Mouse (Mus musculus) spleen, adult 18-20 months (tissue): Measurements from ENCODE around the gene Zfr2.
A peak's percentile ranks its signal among the peaks of the same experiment; 100 is the strongest.

Experiments used
- DNase-seq, 2 experiments: peaks; one replicate each; pipeline ENCODE4 v3.0.0; 2022; ENCODE audit warnings: mixed read lengths in 2 of 2

Zfr2 gene

GRCm38 (mm10) chr10:81232580-81233225, at the start of gene Zfr2:
TSS of gene Zfr2 (plus strand) at chr10:81233155.
- peak; percentile 88 to 94 for DNase-seq

GRCm38 (mm10) chr10:81183805-81184204, 49.1 kb upstream of the Zfr2 start, which contains the start of gene 4930442H23Rik:
TSS of gene 4930442H23Rik (minus strand) at chr10:81183849.
- DNase-seq: no peak

GRCm38 (mm10) chr10:81184765-81185164, 48.2 kb upstream of the Zfr2 start:
- no peak for DNase-seq

DNA sequence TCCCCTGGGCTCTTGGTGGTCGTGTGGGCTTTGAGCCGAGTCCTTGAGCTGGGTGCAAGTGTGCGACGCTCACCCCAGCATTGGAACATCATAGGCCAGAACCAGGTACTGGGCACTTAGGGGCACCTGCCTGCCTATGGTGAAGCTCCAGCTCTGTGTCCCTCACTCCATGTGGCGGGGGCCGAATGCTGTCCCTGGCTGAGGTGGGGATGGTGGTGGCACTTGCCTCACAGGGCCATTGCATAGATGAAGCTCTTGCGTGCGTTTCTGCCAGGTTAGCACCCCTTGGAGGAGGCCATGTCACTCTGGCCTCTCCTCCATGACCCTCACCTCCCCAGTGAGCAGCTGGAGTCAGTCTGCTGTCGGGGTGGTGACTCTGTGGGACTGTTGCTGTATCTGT, 45.8 kb upstream of the Zfr2 start:
- no peak for DNase-seq

GRCm38 (mm10) chr10:81189821-81190220, 43.1 kb upstream of the Zfr2 start:
- DNase-seq: no peak

DNA sequence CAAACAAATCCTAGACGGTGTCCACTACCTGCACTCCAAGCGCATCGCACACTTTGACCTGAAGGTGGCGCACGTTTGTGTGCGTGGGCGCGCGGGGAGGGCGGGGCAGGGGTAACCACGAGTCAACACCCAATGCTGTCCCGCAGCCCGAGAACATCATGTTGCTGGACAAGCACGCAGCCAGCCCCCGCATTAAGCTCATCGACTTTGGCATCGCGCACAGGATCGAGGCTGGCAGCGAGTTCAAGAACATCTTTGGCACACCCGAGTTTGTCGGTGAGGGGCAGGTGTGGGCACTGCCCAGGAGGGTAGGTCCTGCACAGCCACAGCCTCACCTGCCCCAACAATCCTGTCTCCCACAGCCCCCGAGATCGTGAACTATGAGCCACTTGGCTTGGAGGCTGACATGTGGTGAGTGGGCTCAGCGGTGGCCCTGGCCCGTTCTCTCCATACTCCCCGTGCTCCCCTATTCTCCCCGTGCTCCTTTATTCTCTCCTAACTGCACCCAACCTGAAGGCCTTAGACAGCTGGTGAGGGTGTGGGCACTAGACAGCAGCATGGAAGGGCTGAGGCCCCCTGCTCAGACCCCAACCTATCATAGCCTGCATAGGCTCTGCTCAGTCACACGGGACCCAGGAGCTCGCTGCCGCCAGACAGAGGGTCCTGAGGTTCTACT, 42.6 kb upstream of the Zfr2 start:
- peak in 1 of 2 experiments; percentile 23 for DNase-seq

DNA sequence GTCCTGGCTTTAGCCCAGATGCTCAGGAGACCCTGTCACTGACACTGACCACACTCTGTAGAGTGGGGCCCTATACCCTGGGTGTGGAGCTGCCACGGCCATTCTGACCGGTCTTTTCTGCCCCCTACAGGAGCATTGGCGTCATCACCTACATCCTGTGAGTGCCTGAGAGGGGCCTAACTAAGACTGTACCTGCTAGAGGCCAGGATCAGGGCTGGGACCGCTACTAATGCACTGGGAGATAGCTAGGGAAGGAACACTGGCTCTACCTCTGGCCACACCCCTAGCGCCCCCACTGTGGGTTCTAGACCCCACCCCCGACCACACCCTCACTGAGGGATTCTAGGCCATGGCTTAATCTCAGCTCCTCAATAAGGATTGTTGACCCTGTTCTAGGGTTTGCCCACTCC, 42.0 kb upstream of the Zfr2 start:
- no peak for DNase-seq

- no peak for DNase-seq
Observed at GRCm38 (mm10) chr10:81191342-81191982, 41.5 kb upstream of the Zfr2 start.

GRCm38 (mm10) chr10:81192270-81192967, 40.5 kb upstream of the Zfr2 start:
- DNase-seq: peak; percentile 80 to 85

DNA sequence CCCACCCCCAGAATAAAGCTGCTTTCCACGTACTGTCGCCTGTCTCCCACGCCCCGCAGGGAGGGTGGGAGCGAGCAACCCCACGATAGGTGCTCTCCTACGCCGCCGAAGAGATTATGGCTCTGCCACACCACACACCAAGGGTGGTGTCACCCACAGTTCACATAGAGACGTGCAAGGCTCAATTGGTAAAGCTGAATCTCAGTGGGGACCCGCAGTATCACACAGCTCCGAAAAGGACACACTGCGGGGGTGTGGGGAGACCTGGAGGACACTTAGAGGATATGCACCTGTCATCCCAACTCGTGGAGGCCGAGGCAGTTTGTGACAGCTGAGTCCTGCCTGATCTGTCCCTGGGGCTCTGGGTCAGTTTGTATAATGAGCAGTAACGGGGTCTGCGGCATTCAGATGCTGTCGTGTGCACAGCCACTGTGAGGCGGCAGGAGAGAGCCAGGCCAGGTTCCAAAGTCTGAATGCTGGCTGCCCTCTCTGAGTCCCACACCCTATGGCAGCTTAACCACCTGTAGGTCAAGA, 39.9 kb upstream of the Zfr2 start:
- no peak for DNase-seq

DNA sequence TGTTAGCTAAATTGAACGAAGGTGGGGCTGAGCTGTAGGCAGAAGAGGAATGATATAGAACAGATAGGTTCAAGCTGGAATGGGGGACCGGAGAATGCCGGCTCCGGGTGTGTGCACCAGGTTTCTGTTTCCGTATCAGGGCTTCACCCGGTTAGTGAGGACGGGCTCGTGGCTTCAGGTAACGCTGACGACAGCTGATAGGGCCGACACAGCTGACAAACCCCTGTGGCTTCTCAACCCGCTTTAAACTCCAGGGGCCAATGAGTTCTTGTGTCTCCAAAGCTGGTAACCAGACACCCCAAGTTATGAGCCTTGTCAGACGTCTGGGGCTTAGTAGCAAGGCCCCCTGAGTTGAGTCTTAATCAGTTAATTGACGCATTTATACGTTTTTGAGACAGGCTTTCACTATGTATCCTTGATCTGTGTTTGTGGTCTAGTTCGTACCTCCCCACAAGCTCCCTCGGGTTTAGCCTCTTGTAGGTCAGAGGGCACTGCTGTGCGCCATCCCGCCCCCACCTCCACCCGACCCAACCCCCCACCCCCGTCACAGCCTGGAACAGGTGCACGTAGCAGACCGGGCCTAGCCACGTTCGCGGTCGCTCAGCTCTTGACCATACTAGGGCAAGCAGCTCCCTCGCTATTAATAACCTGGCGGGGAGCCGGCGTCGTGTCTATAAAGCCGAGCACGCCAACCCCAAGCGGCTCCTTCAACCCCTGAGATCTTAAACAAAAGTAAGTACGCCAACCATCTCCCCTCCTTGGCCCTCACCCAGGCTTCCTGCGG, 38.8 kb upstream of the Zfr2 start:
- peak; percentile 51 to 60 for DNase-seq

DNA sequence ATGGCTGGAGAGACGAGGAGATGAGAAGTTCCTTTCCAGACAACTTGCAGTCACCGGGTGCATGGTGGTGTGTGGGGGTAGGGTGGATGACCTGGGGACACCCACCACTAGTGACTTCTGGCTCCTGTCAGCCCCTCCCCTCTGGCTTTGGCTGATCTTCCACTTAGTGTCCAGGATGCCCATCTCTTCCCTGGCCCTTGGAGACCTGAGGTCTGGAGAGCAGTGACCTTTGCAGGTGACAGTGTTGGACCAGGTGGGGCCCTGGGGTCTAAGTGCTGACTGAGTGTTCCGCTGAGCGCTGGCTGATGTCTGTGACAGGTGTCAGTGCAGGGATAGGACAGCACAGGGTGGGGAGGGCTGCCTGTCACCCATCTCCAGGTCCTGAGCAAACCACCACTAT, 37.7 kb upstream of the Zfr2 start:
- no peak for DNase-seq

GRCm38 (mm10) chr10:81196470-81197065, 36.4 kb upstream of the Zfr2 start:
- no peak for DNase-seq

DNA sequence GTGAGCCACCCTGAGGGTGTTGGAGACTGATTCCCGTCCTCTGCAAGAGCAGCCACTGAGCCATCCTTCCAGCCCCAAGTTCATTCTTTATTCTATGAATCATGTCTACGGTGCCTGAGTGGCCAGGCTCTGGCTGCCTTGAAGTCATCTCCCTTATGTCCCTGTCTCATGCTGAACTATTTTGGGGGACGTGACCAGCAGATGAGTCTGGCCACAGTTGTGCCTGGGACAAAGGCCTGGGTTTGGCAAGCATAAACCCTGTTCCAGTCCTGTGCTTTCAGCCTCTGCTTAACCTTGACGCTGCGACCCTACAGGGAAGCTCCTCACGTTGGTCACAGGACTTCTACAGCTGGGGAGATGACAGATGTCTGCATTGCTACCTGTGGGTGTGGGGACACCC, 35.6 kb upstream of the Zfr2 start:
- no peak for DNase-seq

- peak in 1 of 2 experiments; percentile 68 for DNase-seq
Observed at GRCm38 (mm10) chr10:81198230-81198629, 34.7 kb upstream of the Zfr2 start.

DNA sequence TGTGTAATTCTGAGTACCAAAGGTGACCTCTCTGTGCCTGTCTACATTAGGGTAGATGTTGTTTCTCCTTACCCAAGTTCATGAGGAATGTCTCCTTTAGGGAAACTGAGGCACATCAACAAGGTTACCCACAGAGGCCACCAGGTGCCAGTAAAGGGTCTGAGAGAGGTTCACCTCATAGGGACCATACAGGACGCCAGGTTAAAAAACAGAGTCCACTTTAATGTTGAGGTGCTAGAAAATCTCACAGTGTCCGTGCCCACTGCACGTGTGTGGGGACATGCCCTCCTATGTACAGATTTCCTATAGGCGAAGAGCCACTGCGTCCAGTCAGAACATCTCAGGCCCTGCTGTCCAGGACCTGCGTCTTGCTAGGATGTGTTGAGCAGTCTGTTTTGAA, 34.0 kb upstream of the Zfr2 start:
- no peak for DNase-seq

DNA sequence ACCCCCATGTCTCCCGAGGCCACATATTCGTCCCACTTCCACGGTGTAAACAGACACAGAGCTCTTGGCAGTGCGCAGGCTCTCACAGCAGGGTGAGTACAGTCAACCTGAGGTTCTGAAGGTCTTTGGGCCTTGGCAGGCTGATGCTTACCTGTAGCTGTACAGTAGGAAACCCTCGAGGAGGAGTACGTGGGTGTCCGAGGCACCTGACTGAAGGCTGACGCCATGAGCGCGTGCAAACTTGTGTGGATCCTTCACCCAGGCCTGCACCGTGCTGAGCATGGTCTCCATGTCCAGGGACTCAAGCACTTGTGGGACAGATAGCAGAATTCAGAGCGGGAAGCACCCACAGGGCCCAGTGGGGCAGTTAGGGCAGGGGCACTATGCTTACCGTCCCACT, 32.8 kb upstream of the Zfr2 start:
- no peak for DNase-seq

- no peak for DNase-seq
Observed at GRCm38 (mm10) chr10:81200605-81201287, 32.2 kb upstream of the Zfr2 start.

DNA sequence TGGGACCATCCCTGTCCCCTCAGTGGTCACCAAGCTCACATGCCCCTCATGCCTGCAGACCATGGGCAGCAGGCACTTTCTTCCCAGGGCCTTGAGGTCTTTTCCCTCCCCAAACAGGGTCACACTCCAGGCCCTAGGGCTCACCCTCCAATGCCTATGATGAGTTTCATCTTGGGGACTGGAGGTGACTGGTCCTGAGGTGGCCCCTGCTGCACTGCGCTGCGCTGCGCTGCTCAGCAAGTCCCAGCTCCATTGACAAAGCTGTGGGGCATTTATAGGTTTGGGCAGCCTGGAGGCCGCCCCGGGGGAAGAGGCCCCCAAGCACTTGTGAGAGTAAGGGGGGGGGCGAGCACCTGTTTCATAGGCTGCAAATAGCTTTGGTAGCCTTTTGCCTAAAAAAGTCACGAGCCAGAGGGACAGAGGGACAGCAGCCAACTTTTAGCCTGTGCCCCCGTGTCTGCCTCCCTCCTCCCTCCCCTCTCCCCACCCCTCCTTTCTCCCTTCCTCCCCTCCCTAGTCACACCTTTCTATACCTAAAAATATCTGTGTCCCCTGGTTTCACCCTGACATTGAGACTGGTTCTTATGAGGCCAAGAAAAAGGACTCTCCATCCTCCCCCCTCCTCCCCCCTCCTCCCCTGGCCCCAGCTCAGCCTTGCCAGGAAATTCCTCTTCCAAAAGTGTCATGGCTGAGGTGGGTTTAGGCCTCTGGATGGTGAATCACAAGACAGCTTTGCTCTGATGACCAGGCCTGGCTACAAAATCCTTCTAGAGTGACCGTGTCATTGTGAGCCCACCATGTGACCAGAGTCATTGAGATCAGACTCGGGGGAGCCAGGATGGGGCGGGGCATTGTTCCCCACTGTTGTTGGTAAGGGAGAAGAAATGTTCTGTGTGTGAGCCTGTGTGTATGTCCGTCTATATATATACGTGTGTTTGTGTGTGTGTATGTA, 30.9 kb upstream of the Zfr2 start, which contains the start of gene Nmrk2:
Gene Nmrk2 (minus strand): TSS at position 245 of the 952 bp plus-strand sequence.
- DNase-seq: no peak
